Mouse (Mus musculus): ENCODE data around the gene Mief2. TPM values are rescaled to one million over a fixed set of nuclear protein-coding genes. Genes with fewer than 3 reads are reported as not detected.

The Mief2 gene
- polyA plus RNA-seq, 1 experiment from 2014 or later = 19.0 TPM

DNA sequence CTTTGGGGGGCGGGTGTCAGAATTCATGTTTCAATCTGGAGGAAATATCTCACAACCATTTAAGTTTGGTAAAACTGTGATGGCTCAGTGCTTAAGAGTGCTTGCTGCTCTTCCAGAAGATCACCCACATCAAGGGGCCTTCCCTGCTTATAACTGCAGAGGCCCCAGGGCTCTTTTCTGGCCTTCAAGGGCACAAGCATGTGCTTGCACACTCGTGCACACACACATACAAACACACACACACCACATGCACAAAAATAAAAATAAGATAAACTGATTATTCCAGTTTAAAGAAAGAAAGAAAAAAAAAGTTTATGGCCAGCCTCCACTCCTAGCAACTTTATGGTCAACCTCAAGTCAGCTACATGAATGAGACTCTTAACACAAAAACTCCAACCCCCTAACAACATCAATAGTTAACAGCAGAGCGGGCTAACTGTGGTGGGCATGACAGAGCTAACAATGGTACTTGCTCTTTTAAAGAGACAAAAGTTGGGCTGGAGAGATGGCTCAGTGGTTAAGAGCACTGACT, 46.0 kb downstream of the Mief2 start:
- H3K4me1 ChIP-seq (ENCODE audit: control insufficient read depth in 2 of 2, insufficient read depth in 2 of 2, low read length in 2 of 2) = peaks cover 11 to 30% of the 10 kb centered on the region in 2 experiments; a peak in 3 of 4 replicates
- H3K9ac ChIP-seq (ENCODE audit: low read length) = no peak overlapping the region
- H3K9me3 ChIP-seq (ENCODE audit: control insufficient read depth, low read length) = no peaks in the 10 kb centered on the region
- ATAC-seq (ENCODE audit: insufficient number of reproducible peaks, insufficient read depth, low FRiP score, low read depth) = no peak
- no peak overlapping the region for H3K4me3 ChIP-seq (ENCODE audit: control insufficient read depth in 1 of 2, insufficient read depth in 1 of 2, low read depth in 1 of 2, low read length in 2 of 2)
- H3K36me3 ChIP-seq (ENCODE audit: control insufficient read depth, insufficient read depth, low read length) = peaks cover 7% of the 10 kb centered on the region
- no peaks in the 10 kb centered on the region for H3K27me3 ChIP-seq (ENCODE audit: control insufficient read depth, insufficient read depth, low read length)
- no peak overlapping the region for H3K4me2 ChIP-seq (ENCODE audit: low read length)
- whole genome bisulfite sequencing = 83% methylated on average over 3 of the region's 3 CpGs
- no peak overlapping the region for H3K27ac ChIP-seq (replicated peaks in 1 of 2; ENCODE audit: control insufficient read depth in 1 of 2, insufficient read depth in 1 of 2, low read depth in 2 of 2, low read length in 2 of 2)

DNA sequence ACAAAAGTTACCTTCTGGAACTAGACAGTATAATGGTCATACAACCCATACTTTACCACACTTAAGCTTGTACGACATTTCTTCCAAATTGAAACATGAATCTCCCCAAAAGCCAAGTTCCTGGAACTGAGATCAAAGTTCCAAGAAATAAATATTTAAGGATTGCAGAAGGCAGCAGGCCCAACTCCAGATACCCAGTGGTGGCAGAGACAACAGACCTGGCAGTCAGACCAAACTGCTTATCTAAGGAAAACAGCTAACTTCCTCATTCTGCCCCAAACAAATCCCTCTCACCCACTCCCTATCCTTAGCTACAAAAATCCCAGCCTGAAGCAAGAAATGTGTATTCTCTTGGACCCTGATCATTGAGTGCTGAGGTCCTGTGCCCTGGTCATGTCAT, 46.6 kb downstream of the Mief2 start:
- no peaks in the 10 kb centered on the region for H3K9me3 ChIP-seq (ENCODE audit: control insufficient read depth, low read length)
- H3K4me1 ChIP-seq (ENCODE audit: control insufficient read depth in 2 of 2, insufficient read depth in 2 of 2, low read length in 2 of 2) = peaks cover 17 to 36% of the 10 kb centered on the region in 2 experiments
- H3K4me3 ChIP-seq (ENCODE audit: control insufficient read depth in 1 of 2, insufficient read depth in 1 of 2, low read depth in 1 of 2, low read length in 2 of 2) = no peak overlapping the region
- no peak for ATAC-seq (ENCODE audit: insufficient number of reproducible peaks, insufficient read depth, low FRiP score, low read depth)
- WGBS = 60% methylated on average over 1 of the region's 1 CpGs
- H3K4me2 ChIP-seq (ENCODE audit: low read length) = peak overlapping the region; percentile 94
- no peaks in the 10 kb centered on the region for H3K27me3 ChIP-seq (ENCODE audit: control insufficient read depth, insufficient read depth, low read length)
- peaks cover 13% of the 10 kb centered on the region for H3K36me3 ChIP-seq (ENCODE audit: control insufficient read depth, insufficient read depth, low read length)
- H3K9ac ChIP-seq (ENCODE audit: low read length) = no peak overlapping the region
- no peak overlapping the region for H3K27ac ChIP-seq (replicated peaks in 1 of 2; ENCODE audit: control insufficient read depth in 1 of 2, insufficient read depth in 1 of 2, low read depth in 2 of 2, low read length in 2 of 2)

DNA sequence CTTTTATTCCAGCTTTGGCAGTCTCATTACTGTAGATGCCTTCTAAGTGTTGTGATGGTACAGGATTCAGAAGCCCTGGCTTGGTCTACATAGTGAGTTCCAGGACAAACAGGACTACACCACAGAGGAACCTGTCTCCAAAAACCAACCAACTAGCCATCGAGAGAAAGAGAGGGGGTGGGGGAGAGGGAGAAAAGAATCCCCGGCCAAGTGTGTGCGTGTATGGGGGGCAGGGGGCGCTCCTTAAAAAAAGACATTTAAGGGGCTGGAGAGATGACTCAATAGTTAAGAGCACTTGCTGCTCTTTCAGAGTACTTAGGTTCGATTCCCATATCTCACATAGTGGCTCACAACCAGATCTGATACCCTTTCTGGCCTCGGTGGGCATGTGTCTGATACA, 47.4 kb downstream of the Mief2 start:
- Histone ChIP-seq H3K9me3 (ENCODE audit: control insufficient read depth, low read length) (no peaks in the 10 kb centered on the region), H3K9ac (ENCODE audit: low read length) (peak overlapping the region; percentile 82), H3K4me1 (ENCODE audit: control insufficient read depth in 2 of 2, insufficient read depth in 2 of 2, low read length in 2 of 2) (peaks cover 23 to 43% of the 10 kb centered on the region in 2 experiments), H3K4me3 (ENCODE audit: control insufficient read depth in 1 of 2, insufficient read depth in 1 of 2, low read depth in 1 of 2, low read length in 2 of 2) (peak overlapping the region in 1 of 2 experiments; percentile 67; a peak in 3 of 4 replicates), H3K27ac (replicated peaks in 1 of 2; ENCODE audit: control insufficient read depth in 1 of 2, insufficient read depth in 1 of 2, low read depth in 2 of 2, low read length in 2 of 2) (no peak overlapping the region), H3K4me2 (ENCODE audit: low read length) (peak overlapping the region; percentile 94), H3K36me3 (ENCODE audit: control insufficient read depth, insufficient read depth, low read length) (peaks cover 20% of the 10 kb centered on the region), H3K27me3 (ENCODE audit: control insufficient read depth, insufficient read depth, low read length) (no peaks in the 10 kb centered on the region)
- WGBS = 38% methylated on average over 6 of the region's 6 CpGs
- ATAC-seq (ENCODE audit: insufficient number of reproducible peaks, insufficient read depth, low FRiP score, low read depth) = no peak

DNA sequence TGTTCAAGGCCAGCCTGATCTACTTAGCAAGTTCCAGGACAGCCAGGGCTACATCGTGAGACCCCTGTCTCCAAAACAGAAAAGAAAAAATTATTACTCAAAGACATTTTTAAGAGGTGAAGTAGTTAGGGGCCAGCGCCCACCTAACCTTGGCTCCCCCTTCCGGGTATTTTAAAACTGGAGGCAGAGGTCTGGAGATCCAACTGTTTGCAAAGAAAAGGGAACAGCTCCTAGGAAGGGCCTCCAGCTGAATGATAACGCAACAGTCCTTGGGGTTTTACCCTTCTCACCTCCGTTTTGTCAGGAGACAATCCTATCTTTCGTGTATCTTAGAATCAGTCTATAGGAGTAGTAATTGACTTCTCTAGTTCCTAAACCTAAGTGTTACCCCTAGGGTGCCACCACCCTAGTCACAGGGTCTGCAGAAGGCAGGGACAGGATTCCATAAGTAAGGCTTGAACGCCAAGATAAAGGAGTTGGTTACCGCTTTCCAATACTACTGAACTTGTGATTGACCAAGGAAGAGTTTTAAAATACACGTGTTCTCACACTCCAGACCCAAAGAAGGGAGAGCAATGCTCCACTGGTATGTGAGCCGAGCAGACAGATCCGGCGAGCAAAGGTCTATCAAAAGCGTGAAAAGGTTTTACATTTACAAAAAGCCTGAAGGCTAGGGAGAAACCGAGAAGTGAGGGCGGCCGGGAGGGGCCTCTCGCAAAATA, 48.1 kb downstream of the Mief2 start:
- ATAC-seq (ENCODE audit: insufficient number of reproducible peaks, insufficient read depth, low FRiP score, low read depth) = no peak
- peak overlapping the region; percentile 82 for H3K9ac ChIP-seq (ENCODE audit: low read length)
- WGBS = 4% methylated on average over 17 of the region's 17 CpGs
- H3K4me1 ChIP-seq (ENCODE audit: control insufficient read depth in 2 of 2, insufficient read depth in 2 of 2, low read length in 2 of 2) = peaks cover 26 to 50% of the 10 kb centered on the region in 2 experiments
- peak overlapping the region; percentile 67 to 88 for H3K4me3 ChIP-seq (ENCODE audit: control insufficient read depth in 1 of 2, insufficient read depth in 1 of 2, low read depth in 1 of 2, low read length in 2 of 2)
- H3K36me3 ChIP-seq (ENCODE audit: control insufficient read depth, insufficient read depth, low read length) = peaks cover 27% of the 10 kb centered on the region
- peak overlapping the region; percentile 55 to 64 for H3K27ac ChIP-seq (replicated peaks in 1 of 2; ENCODE audit: control insufficient read depth in 1 of 2, insufficient read depth in 1 of 2, low read depth in 2 of 2, low read length in 2 of 2)
- no peaks in the 10 kb centered on the region for H3K9me3 ChIP-seq (ENCODE audit: control insufficient read depth, low read length)
- peak overlapping the region; percentile 94 for H3K4me2 ChIP-seq (ENCODE audit: low read length)
- no peaks in the 10 kb centered on the region for H3K27me3 ChIP-seq (ENCODE audit: control insufficient read depth, insufficient read depth, low read length)

DNA sequence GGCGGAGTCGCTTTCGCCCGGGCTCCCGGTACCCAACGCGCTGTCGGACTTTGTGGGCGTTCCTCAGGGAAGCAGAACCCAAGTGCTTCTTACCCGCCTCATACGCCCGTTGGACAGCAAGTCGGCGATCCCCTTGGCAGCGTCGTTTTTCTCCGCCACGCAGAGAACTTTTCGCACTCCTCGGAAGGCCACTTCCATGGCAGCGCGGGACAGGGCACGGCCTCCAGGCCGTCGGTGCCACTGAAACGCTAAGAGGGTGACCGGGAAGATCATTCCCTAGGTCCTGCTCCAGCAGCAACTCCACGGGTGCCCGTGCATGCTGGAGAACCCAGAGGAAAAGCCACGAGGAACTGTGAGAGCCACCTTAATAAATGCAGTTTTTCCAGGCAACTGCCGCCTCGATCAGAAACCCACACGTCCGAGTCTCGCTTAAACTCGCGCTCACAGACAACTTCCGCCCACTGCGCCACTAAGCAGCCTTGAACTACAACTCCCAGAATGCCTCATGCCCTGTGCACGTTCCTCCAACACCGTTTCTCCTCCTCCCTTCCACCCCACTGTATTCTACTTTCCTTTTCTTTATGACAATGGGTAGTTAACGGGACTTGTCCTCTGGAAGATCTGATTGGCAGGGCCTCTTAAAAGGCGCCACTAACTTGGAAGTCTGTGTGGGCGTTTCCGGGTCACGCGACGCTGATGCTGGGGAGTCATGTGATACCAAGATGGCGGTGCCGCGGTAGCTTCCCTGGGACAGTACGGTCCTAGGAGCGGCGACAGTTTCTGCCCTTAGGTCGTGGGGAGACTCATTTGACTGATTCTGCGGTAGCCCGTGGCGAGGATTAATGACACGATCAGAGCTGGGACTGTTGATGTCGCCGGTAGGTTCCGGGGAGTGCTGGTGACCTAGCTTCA, 48.9 kb downstream of the Mief2 start, which contains the start of the genes Top3a and Smcr8:
Gene Top3a, minus strand, starts transcription at position 537 of the 912 bp plus-strand sequence.
Gene Smcr8, plus strand, starts transcription at position 696 of the 912 bp plus-strand sequence.
- ATAC-seq (ENCODE audit: insufficient number of reproducible peaks, insufficient read depth, low FRiP score, low read depth) = peak; percentile 92
- H3K4me2 ChIP-seq (ENCODE audit: low read length) = peak within 1 kb of the TSS; percentile 94
- H3K9ac ChIP-seq (ENCODE audit: low read length) = peak within 1 kb of the TSS; percentile 82
- peak within 1 kb of the TSS; percentile 64 to 91 for H3K27ac ChIP-seq (replicated peaks in 1 of 2; ENCODE audit: control insufficient read depth in 1 of 2, insufficient read depth in 1 of 2, low read depth in 2 of 2, low read length in 2 of 2)
- peaks cover 30% of the 10 kb centered on the region for H3K36me3 ChIP-seq (ENCODE audit: control insufficient read depth, insufficient read depth, low read length)
- no peaks in the 10 kb centered on the region for H3K9me3 ChIP-seq (ENCODE audit: control insufficient read depth, low read length)
- no peaks in the 10 kb centered on the region for H3K27me3 ChIP-seq (ENCODE audit: control insufficient read depth, insufficient read depth, low read length)
- peaks cover 33 to 58% of the 10 kb centered on the region in 2 experiments for H3K4me1 ChIP-seq (ENCODE audit: control insufficient read depth in 2 of 2, insufficient read depth in 2 of 2, low read length in 2 of 2)
- peak within 1 kb of the TSS; percentile 67 to 88 for H3K4me3 ChIP-seq (ENCODE audit: control insufficient read depth in 1 of 2, insufficient read depth in 1 of 2, low read depth in 1 of 2, low read length in 2 of 2)
- WGBS = under 1% methylated on average over 62 of the region's 62 CpGs

DNA sequence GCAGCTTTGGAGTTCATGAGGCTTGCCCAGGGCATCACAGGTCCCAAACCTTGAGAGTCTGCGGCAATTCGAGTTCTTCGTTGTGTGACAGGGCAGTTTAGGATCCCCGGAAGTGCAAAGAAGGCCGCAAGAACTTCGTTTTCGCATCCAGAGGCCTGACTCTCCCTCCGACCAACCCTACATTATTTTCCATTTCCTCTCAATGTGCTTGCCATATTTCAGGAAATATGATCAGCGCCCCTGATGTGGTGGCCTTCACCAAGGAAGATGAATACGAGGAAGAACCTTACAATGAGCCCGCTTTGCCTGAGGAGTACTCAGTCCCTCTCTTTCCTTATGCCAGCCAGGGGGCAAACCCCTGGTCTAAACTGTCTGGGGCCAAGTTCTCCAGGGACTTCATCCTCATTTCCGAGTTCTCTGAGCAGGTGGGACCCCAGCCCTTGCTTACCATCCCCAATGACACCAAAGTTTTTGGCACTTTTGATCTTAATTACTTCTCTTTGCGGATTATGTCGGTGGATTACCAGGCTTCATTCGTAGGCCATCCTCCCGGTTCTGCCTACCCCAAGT, 49.7 kb downstream of the Mief2 start:
- H3K4me1 ChIP-seq (ENCODE audit: control insufficient read depth in 2 of 2, insufficient read depth in 2 of 2, low read length in 2 of 2) = peaks cover 36 to 61% of the 10 kb centered on the region in 2 experiments
- H3K9me3 ChIP-seq (ENCODE audit: control insufficient read depth, low read length) = no peaks in the 10 kb centered on the region
- H3K27me3 ChIP-seq (ENCODE audit: control insufficient read depth, insufficient read depth, low read length) = no peaks in the 10 kb centered on the region
- ATAC-seq (ENCODE audit: insufficient number of reproducible peaks, insufficient read depth, low FRiP score, low read depth) = 0 out of 2 replicates have a peak, but pooled peaks have one; percentile 2
- H3K4me2 ChIP-seq (ENCODE audit: low read length) = peak overlapping the region; percentile 94
- peak overlapping the region; percentile 64 to 91 for H3K27ac ChIP-seq (replicated peaks in 1 of 2; ENCODE audit: control insufficient read depth in 1 of 2, insufficient read depth in 1 of 2, low read depth in 2 of 2, low read length in 2 of 2)
- peaks cover 34% of the 10 kb centered on the region for H3K36me3 ChIP-seq (ENCODE audit: control insufficient read depth, insufficient read depth, low read length)
- WGBS = 21% methylated on average over 16 of the region's 16 CpGs
- H3K9ac ChIP-seq (ENCODE audit: low read length) = peak overlapping the region; percentile 82
- H3K4me3 ChIP-seq (ENCODE audit: control insufficient read depth in 1 of 2, insufficient read depth in 1 of 2, low read depth in 1 of 2, low read length in 2 of 2) = peak overlapping the region; percentile 67 to 88

DNA sequence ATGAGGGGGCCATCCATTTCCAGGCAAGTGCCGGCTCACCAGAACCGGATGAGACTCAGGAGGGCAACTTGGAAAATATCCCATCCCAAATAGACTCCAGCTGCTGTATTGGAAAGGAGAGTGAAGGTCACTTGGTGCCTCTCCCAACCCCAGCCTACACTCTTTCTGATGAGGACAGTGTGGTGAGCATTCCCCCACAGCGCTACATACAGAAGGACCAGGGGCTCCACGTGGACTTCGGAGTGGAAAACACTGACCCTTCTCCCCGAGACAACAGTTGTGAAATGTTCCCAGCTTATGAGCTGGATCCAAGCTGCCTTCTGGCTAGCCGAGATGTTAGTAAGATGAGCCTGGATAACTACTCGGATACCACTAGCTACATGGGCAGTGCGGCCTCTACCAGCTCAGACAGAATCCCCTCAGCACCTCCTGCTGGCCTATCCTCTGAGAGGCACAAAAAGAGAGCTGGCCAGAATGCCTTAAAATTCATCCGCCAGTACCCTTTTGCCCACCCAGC, 51.5 kb downstream of the Mief2 start:
- Histone ChIP-seq H3K9ac (ENCODE audit: low read length) (peak overlapping the region; percentile 65), H3K9me3 (ENCODE audit: control insufficient read depth, low read length) (no peaks in the 10 kb centered on the region), H3K36me3 (ENCODE audit: control insufficient read depth, insufficient read depth, low read length) (peaks cover 49% of the 10 kb centered on the region), H3K27ac (replicated peaks in 1 of 2; ENCODE audit: control insufficient read depth in 1 of 2, insufficient read depth in 1 of 2, low read depth in 2 of 2, low read length in 2 of 2) (no peak overlapping the region), H3K4me2 (ENCODE audit: low read length) (peak overlapping the region; percentile 64), H3K4me1 (ENCODE audit: control insufficient read depth in 2 of 2, insufficient read depth in 2 of 2, low read length in 2 of 2) (peaks cover 36 to 61% of the 10 kb centered on the region in 2 experiments), H3K27me3 (ENCODE audit: control insufficient read depth, insufficient read depth, low read length) (no peaks in the 10 kb centered on the region), H3K4me3 (ENCODE audit: control insufficient read depth in 1 of 2, insufficient read depth in 1 of 2, low read depth in 1 of 2, low read length in 2 of 2) (peak overlapping the region; percentile 5 to 31; a peak in 3 of 4 replicates)
- WGBS = 88% methylated on average over 10 of the region's 10 CpGs
- no peak for ATAC-seq (ENCODE audit: insufficient number of reproducible peaks, insufficient read depth, low FRiP score, low read depth)

Measured in heart, embryonic 14.5 days (tissue).